Mouse (Mus musculus) limb, embryonic 12.5 days (tissue): ENCODE measurements around the gene Galm. TPM values are rescaled to one million over a fixed set of nuclear protein-coding genes. Genes with fewer than 3 reads are reported as not detected.
"Not testable (repeated sequence)": the region's sequence is repeated elsewhere in the genome, so short reads cannot be mapped to it uniquely, and the experiment has no call there.

ENCODE experiments used
- ATAC-seq: fragments of 200-750 bp; cut with Nextera tagmentation; 2 replicates; pipeline ENCODE4 v1.8.0; 2017; ENCODE audit warnings: low read depth, moderate TSS enrichment; ENCODE audit not compliant: insufficient number of reproducible peaks, insufficient read depth, low FRiP score, low TSS enrichment
- H3K27ac ChIP-seq: fragments of 300-500 bp; sonication (generic); 2 replicates; pipeline ENCODE4 v1.5.1; 2016; ENCODE audit warnings: mild to moderate bottlenecking, moderate library complexity
- H3K27me3 ChIP-seq: fragments of 300-500 bp; sonication (generic); 2 replicates; pipeline ENCODE4 v1.6.1; 2016; ENCODE audit warnings: mild to moderate bottlenecking, moderate library complexity
- H3K36me3 ChIP-seq: fragments of 300-500 bp; sonication (generic); 2 replicates; pipeline ENCODE4 v1.6.1; 2016; ENCODE audit warnings: mild to moderate bottlenecking, moderate library complexity
- H3K4me1 ChIP-seq: fragments of 300-500 bp; sonication (generic); replicated peaks from 2 replicates; pipeline ENCODE4 v1.6.1; 2016
- H3K4me2 ChIP-seq: fragments of 300-500 bp; sonication (generic); 2 replicates; pipeline ENCODE4 v1.6.1; 2016; ENCODE audit warnings: mild to moderate bottlenecking, moderate library complexity
- H3K4me3 ChIP-seq: fragments of 300-500 bp; sonication (generic); replicated peaks from 2 replicates; pipeline ENCODE4 v1.5.1; 2016; ENCODE audit warnings: mild to moderate bottlenecking
- H3K9ac ChIP-seq: fragments of 300-500 bp; sonication (generic); replicated peaks from 2 replicates; pipeline ENCODE4 v1.6.1; 2016; ENCODE audit warnings: mild to moderate bottlenecking, moderate library complexity
- H3K9me3 ChIP-seq: fragments of 300-500 bp; sonication (generic); 2 replicates; pipeline ENCODE4 v1.6.1; 2016; ENCODE audit warnings: mild to moderate bottlenecking, moderate library complexity
- WGBS: fragments of 180-500 bp; shearing (Covaris S2); methylation state at CpG from one replicate; pipeline ENCODE4 v1.1.7; 2016; 5-methylcytosine and 5-hydroxymethylcytosine counted together
- polyA plus RNA-seq: library from polyadenylated mRNA; unstranded; fragments of >200 nt; fragmentation: Nextera tagmentation; extraction: Ambion mirVana; gene quantifications from 2 replicates; pipeline ENCODE4 v1.2.1, GENCODE M21; 2016

The Galm gene
- polyA plus RNA-seq, 1 experiment from 2014 or later = 14.9 TPM

GRCm38 (mm10) chr17:80220131-80220530, 92.9 kb downstream of the Galm start:
- H3K4me1 ChIP-seq = 0 out of 2 replicates have a peak, but pooled peaks cover 3% of the 10 kb centered on the region
- H3K4me2 ChIP-seq = no peak overlapping the region
- no peak overlapping the region for H3K4me3 ChIP-seq
- H3K9ac ChIP-seq = no peak overlapping the region
- H3K27ac ChIP-seq = no peak overlapping the region
- no peak for ATAC-seq
- no peaks in the 10 kb centered on the region for H3K27me3 ChIP-seq
- no peaks in the 10 kb centered on the region for H3K9me3 ChIP-seq
- WGBS = 58% methylated on average over 2 of the region's 2 CpGs
- no peaks in the 10 kb centered on the region for H3K36me3 ChIP-seq

DNA sequence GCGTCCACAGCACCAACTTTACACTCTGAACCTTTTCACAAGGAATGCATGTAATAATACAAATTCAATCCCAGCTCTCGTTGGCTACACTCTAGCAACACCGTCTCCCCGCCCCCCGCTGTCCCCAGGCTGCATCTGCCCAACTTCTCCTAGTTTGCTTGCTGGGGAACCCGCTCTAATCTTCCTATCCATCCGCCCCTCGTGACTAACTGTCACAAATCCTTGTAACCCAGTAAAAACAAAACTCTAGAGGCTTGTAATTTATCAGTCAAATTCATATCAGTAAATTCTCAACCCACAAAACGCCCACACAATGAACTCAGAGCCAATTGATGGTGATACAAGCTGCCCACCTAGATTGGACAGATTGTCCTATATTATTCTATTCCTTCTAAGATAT, 93.9 kb downstream of the Galm start:
- Histone ChIP-seq H3K4me1 (0 out of 2 replicates have a peak, but pooled peaks cover 4% of the 10 kb centered on the region), H3K9ac (no peak overlapping the region), H3K4me2 (no peak overlapping the region), H3K4me3 (no peak overlapping the region), H3K27ac (no peak overlapping the region), H3K27me3 (no peaks in the 10 kb centered on the region), H3K36me3 (no peaks in the 10 kb centered on the region), H3K9me3 (no peaks in the 10 kb centered on the region)
- ATAC-seq = no peak
- WGBS = 65% methylated on average over 9 of the region's 9 CpGs

- Histone ChIP-seq H3K27ac (no peak overlapping the region), H3K4me1 (0 out of 2 replicates have a peak, but pooled peaks cover 4% of the 10 kb centered on the region), H3K4me3 (no peak overlapping the region), H3K36me3 (no peaks in the 10 kb centered on the region), H3K27me3 (no peaks in the 10 kb centered on the region), H3K9me3 (no peaks in the 10 kb centered on the region), H3K4me2 (no peak overlapping the region), H3K9ac (no peak overlapping the region)
- ATAC-seq = no peak
- WGBS = 86% methylated on average over 3 of the region's 3 CpGs
Measured at GRCm38 (mm10) chr17:80221890-80222628, 94.8 kb downstream of the Galm start.

DNA sequence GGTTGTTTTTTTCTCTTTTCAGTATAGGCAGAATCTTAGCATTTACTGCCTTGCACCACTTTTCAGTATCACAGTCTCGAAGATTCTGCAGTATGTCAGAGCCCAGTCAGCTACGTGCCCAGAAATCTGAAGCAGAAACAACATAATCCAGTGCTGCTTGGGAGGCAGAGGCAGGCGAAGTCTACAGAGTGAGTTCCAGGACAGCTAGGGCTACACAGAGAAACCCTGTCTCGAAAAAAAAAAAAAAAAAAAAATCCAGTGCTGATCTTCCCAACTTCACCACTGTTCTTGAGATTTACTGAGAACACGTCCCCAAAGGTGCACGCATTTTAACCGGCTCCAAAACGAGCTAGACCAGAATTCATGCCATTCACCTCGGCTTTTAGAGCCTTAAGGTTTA, 96.6 kb downstream of the Galm start:
- peaks cover 10% of the 10 kb centered on the region for H3K36me3 ChIP-seq
- H3K9me3 ChIP-seq = no peaks in the 10 kb centered on the region
- 12% methylated on average over 9 of the region's 9 CpGs for WGBS
- 0 out of 2 replicates have a peak, but pooled peaks cover 4% of the 10 kb centered on the region for H3K4me1 ChIP-seq
- H3K4me2 ChIP-seq = peak overlapping the region; percentile 73
- peak overlapping the region; percentile 91 for H3K27ac ChIP-seq
- H3K4me3 ChIP-seq = peak overlapping the region; percentile 57
- ATAC-seq = peak; percentile 33; the same call in 1 of the 2 replicates
- no peaks in the 10 kb centered on the region for H3K27me3 ChIP-seq
- H3K9ac ChIP-seq = peak overlapping the region; percentile 69

DNA sequence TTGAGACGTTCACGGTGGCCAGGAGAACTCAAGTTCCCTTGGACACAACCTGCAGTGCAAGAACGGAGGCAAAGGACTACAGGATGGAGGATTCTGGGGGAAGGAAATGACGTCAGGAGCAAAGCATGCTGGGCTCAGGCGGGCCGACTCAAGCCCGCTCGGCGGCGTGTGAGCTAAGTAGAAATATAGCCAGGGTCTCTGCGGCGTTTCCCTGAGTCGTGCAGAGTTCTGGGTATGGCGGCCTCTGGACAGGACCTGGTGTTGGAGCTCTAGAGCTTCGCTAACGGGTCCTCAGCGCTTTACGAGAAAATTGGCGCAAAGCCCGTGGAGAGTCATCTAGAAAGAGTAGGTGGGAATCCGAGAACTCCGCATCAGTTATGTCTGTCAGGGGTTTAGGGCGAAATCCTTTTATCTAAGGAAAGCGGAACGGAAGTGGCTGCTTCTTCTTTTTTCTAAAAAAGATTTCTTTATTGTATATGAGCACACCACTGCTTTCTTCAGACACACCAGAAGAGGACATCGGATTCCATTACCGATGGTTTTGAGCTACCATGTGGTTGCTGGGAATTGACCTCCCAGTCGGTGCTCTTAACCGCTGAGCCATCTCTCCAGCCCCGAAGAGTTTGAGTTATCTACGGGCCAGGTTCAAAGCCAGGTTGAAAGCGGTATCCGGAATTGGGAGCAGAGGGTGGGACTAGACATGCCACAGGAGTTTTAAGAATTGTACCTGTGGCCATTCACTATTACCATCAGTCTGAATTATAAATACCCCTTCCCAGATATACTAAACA, 97.2 kb downstream of the Galm start, which contains the start of gene Gemin6:
Gene Gemin6, plus strand, starts transcription at position 116 of the 791 bp plus-strand sequence.
- Histone ChIP-seq H3K9me3 (no peaks in the 10 kb centered on the region), H3K27ac (peak within 1 kb of the TSS; percentile 91), H3K36me3 (peaks cover 17% of the 10 kb centered on the region), H3K27me3 (no peaks in the 10 kb centered on the region), H3K4me1 (0 out of 2 replicates have a peak, but pooled peaks cover 4% of the 10 kb centered on the region), H3K9ac (peak within 1 kb of the TSS; percentile 69), H3K4me3 (peak within 1 kb of the TSS; percentile 57), H3K4me2 (peak within 1 kb of the TSS; percentile 73)
- peak; percentile 97 for ATAC-seq
- WGBS = under 1% methylated on average over 33 of the region's 33 CpGs

DNA sequence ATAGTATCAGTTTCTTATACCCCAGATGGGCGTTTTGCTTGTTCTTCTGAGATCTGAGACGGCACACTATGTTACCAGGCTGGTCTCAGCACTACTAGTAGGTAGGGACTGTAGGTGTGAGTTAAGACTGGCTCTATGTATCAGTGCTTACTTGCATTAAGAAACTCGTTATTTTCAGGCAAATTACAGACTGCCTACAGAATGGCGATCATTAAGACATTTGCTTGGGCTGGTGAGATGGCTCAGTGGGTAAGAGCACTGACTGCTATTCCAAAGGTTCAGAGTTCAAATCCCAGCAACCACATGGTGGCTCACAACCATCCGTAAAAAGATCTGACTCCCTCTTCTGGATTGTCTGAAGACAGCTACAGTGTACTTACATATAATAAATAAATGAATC, 97.9 kb downstream of the Galm start:
- Histone ChIP-seq H3K27ac (peak overlapping the region; percentile 91; the same call in 1 of the 2 replicates), H3K4me2 (peak overlapping the region; percentile 73), H3K36me3 (peaks cover 17% of the 10 kb centered on the region), H3K4me3 (peak overlapping the region; percentile 57), H3K9ac (peak overlapping the region; percentile 69; the same call in 1 of the 2 replicates)
- 51% methylated on average over 5 of the region's 5 CpGs for WGBS
- H3K4me1 ChIP-seq, H3K27me3 ChIP-seq, H3K9me3 ChIP-seq, ATAC-seq: not testable (repeated sequence)

DNA sequence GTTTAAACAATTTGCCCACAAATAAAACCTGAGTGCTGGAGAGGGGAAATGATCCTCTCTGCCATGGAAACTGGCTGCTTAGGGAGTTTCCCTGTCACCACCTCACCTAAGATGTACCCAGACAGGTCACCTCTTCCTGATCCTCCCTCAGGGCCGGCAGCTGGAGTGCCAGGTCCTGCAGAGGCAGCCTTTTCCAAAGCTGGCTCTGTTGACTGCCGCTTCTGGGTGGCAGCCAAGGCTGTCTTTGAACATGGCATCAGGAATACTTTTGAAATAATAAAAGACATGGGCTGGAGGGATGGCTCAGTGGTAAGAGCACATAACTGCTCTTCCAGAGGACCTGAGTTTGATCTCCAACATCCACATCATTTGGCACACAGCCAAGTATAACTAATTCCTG, 102.1 kb downstream of the Galm start:
- H3K36me3 ChIP-seq = peaks cover 17% of the 10 kb centered on the region
- no peak overlapping the region for H3K4me3 ChIP-seq
- no peak overlapping the region for H3K4me2 ChIP-seq
- H3K4me1 ChIP-seq = 0 out of 2 replicates have a peak, but pooled peaks cover 4% of the 10 kb centered on the region
- no peak for ATAC-seq
- WGBS = 92% methylated on average over 2 of the region's 2 CpGs
- no peak overlapping the region for H3K27ac ChIP-seq
- H3K9ac ChIP-seq = no peak overlapping the region
- H3K27me3 ChIP-seq = no peaks in the 10 kb centered on the region
- H3K9me3 ChIP-seq = no peaks in the 10 kb centered on the region

DNA sequence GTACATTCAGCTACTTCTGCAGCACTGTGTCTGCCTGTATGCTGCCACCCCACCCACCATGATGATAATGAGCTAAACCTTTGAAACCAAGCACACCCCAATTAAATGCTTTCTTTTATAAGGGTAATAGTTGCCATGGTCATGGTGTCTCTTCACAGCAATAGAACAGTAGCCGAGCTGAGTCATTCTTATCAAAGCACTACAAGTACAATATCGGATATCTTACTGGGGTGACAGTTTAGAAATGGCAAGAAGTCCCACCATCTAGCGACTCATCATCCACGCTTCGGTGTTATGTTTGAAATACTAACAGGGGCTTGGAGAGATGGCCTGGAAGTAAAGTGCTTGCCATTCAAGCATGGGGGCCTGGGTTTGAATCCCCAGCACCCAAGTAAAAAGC, 106.6 kb downstream of the Galm start:
- H3K9me3 ChIP-seq = no peaks in the 10 kb centered on the region
- no peak overlapping the region for H3K4me2 ChIP-seq
- H3K9ac ChIP-seq = no peak overlapping the region
- H3K27me3 ChIP-seq = no peaks in the 10 kb centered on the region
- no peak overlapping the region for H3K4me3 ChIP-seq
- H3K27ac ChIP-seq = no peak overlapping the region
- ATAC-seq = no peak
- WGBS = 92% methylated on average over 5 of the region's 5 CpGs
- no peaks in the 10 kb centered on the region for H3K4me1 ChIP-seq
- H3K36me3 ChIP-seq = peaks cover 24% of the 10 kb centered on the region

- H3K9me3 ChIP-seq = no peaks in the 10 kb centered on the region
- no peak for ATAC-seq
- H3K4me2 ChIP-seq = no peak overlapping the region
- no peak overlapping the region for H3K4me3 ChIP-seq
- 88% methylated on average over 7 of the region's 7 CpGs for WGBS
- no peaks in the 10 kb centered on the region for H3K4me1 ChIP-seq
- peaks cover 24% of the 10 kb centered on the region for H3K36me3 ChIP-seq
- H3K9ac ChIP-seq = no peak overlapping the region
- no peaks in the 10 kb centered on the region for H3K27me3 ChIP-seq
- no peak overlapping the region for H3K27ac ChIP-seq
Measured at GRCm38 (mm10) chr17:80234376-80234775, 107.1 kb downstream of the Galm start.
